Mouse (Mus musculus) cortical plate, adult 2 months (tissue): ENCODE data around the gene Thada.

ENCODE experiments used
- CTCF ChIP-seq: fragments of 200-500 bp; IDR thresholded peaks from 2 replicates; pipeline ENCODE4 v1.5.1; 2011; ENCODE audit warnings: mild to moderate bottlenecking, control low read depth, low read length; ENCODE audit not compliant: insufficient read depth; ENCODE audit errors: extremely low read depth
- POLR2A ChIP-seq: fragments of 200-500 bp; IDR thresholded peaks from 2 replicates; pipeline ENCODE4 v1.6.1; 2011; ENCODE audit warnings: mild to moderate bottlenecking, low read length, control low read depth; ENCODE audit not compliant: insufficient read depth; ENCODE audit errors: extremely low read depth

- TF ChIP-seq CTCF (no peak), POLR2A (no peak)
Measured at GRCm38 (mm10) chr17:84399431-84399830, 66.6 kb downstream of the Thada start.
